ENCODE assay signal across 15 mouse cellular contexts in the genomic region with DNA sequence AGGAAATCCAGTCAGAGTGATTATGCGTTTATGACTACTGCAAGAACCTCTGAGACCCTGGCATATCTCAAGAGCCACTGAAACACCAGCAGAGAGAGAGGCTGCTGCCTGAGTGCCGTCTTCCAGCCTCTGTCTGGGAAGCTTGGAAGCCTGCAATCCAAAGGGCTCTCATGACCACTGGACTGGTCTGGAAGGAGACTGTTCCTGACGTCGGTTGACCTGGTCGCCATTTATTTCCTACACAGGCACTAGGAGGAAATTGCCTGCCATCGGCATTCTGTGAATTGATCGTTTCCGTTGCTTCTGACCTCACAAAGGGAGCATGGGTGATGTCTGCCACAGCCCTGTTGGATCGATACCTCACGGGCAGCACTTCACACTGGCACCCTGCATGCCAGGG.
"Had no signal": no experiment of that assay in that cellular context is flagged by ENCODE, and none has a peak within 500 bp of the region (broad histone marks: within the 10 kb centered on the region; RNA-seq: fewer than 3 reads in every experiment).

No protein-coding gene starts in this region.

- H3K4me2 ChIP-seq: limb, embryonic 15.5 days; liver, embryonic 15.5 days; neural tube, embryonic 15.5 days had no signal

- H3K9ac ChIP-seq: limb, embryonic 15.5 days; liver, embryonic 15.5 days; neural tube, embryonic 15.5 days had no signal

- H3K9me3 ChIP-seq: limb, embryonic 15.5 days; liver, embryonic 15.5 days; midbrain, embryonic 10.5 days; neural tube, embryonic 15.5 days had no signal

- H3K36me3 ChIP-seq: limb, embryonic 15.5 days; liver, embryonic 15.5 days; midbrain, embryonic 10.5 days; neural tube, embryonic 15.5 days had no signal

- H3K27me3 ChIP-seq: limb, embryonic 15.5 days; liver, embryonic 15.5 days; neural tube, embryonic 15.5 days had no signal

- DNase-seq: kidney, adult 11 months; kidney, adult 9 months; kidney, postnatal 36 days; layer of hippocampus, adult 9-11 months; layer of hippocampus, postnatal 36 days; lung, postnatal 14 days; midbrain, embryonic 14.5 days; right cerebral cortex, adult 18-20 months; right cerebral cortex, postnatal 25 days had no signal

- H3K4me3 ChIP-seq: limb, embryonic 15.5 days; liver, embryonic 15.5 days; midbrain, embryonic 10.5 days; myocyte; neural tube, embryonic 15.5 days had no signal

- H3K27ac ChIP-seq: kidney, postnatal 0 days; limb, embryonic 15.5 days; liver, embryonic 15.5 days; midbrain, embryonic 10.5 days; neural tube, embryonic 15.5 days had no signal
